Mouse (Mus musculus) midbrain, embryonic 14.5 days (tissue): ENCODE data around the gene Lgr6. TPM values are rescaled to one million over a fixed set of nuclear protein-coding genes. Genes with fewer than 3 reads are reported as not detected.

ENCODE experiments used
- ATAC-seq: fragments of 200-750 bp; cut with Nextera tagmentation; 2 replicates; pipeline ENCODE4 v1.8.0; 2017; ENCODE audit warnings: moderate number of reproducible peaks, moderate library complexity; ENCODE audit not compliant: low FRiP score, low TSS enrichment
- DNase-seq: peaks from one replicate; pipeline ENCODE4 v3.0.0-alpha.2; 2015
- H3K27ac ChIP-seq: fragments of 300-500 bp; sonication (generic); replicated peaks from 2 replicates; pipeline ENCODE4 v1.5.1; 2014; ENCODE audit warnings: mild to moderate bottlenecking, low read depth, low read length, moderate library complexity
- H3K27me3 ChIP-seq: fragments of 300-500 bp; sonication (generic); 2 replicates; pipeline ENCODE4 v1.6.1; 2014; ENCODE audit warnings: low read length, control low read depth, mixed read lengths; ENCODE audit not compliant: control insufficient read depth, insufficient read depth
- H3K36me3 ChIP-seq: fragments of 300-500 bp; sonication (generic); 2 replicates; pipeline ENCODE4 v1.6.1; 2014; ENCODE audit warnings: low read length, control low read depth; ENCODE audit not compliant: control insufficient read depth, insufficient read depth
- H3K4me1 ChIP-seq: fragments of 300-500 bp; sonication (generic); 2 replicates; pipeline ENCODE4 v1.6.1; 2014; ENCODE audit warnings: mild to moderate bottlenecking, antibody characterized with exemption, low read length, control low read depth; ENCODE audit not compliant: control insufficient read depth, insufficient read depth
- H3K4me2 ChIP-seq: fragments of 300-500 bp; sonication (generic); 2 replicates; pipeline ENCODE4 v1.6.1; 2014; ENCODE audit warnings: mild to moderate bottlenecking, low read length, moderate library complexity
- H3K4me3 ChIP-seq: fragments of 300-500 bp; sonication (generic); replicated peaks from 2 replicates; pipeline ENCODE4 v1.5.1; 2014; ENCODE audit warnings: low read depth, low read length
- H3K9ac ChIP-seq: fragments of 300-500 bp; sonication (generic); replicated peaks from 2 replicates; pipeline ENCODE4 v1.6.1; 2014; ENCODE audit warnings: mild to moderate bottlenecking, low read length, moderate library complexity
- H3K9me3 ChIP-seq: fragments of 300-500 bp; sonication (generic); 2 replicates; pipeline ENCODE4 v1.6.1; 2016; ENCODE audit warnings: low read length, control low read depth, mixed read lengths; ENCODE audit not compliant: control insufficient read depth
- WGBS: fragments of 180-500 bp; shearing (Covaris S2); extraction: QIAGEN DNeasy Blood & Tissue Kit; methylation state at CpG from one replicate; pipeline ENCODE4 v1.1.7; 2014; 5-methylcytosine and 5-hydroxymethylcytosine counted together
- polyA plus RNA-seq: library from polyadenylated mRNA; unstranded; fragments of >200 nt; fragmentation: Nextera tagmentation; extraction: Ambion mirVana; gene quantifications from 2 replicates; pipeline ENCODE4 v1.2.1, GENCODE M21; 2014

The Lgr6 gene
- polyA plus RNA-seq, 1 experiment from 2014 or later = 0.87 TPM

DNA sequence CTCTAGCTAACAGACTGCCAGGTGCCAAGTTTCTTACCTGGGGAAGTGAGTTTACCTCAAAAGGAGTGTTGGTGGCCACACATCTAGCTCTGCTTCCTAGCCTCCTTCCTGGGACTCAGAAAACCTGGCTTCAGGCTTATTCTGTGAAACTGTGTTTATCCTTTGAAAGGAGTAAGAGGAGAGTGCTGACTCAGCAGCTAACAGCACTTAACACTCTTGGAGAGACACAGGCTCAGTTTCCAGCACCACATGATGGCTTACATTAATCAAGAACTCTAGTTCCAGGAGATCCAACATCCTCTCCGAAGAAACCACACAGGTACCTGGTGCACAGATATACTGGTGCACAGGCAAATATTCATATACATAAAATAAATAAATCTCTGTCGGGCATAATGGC lies 162.2 kb downstream of the Lgr6 start:
- no peak overlapping the region for H3K9ac ChIP-seq
- no peaks in the 10 kb centered on the region for H3K27me3 ChIP-seq
- no peak overlapping the region for H3K4me2 ChIP-seq
- H3K9me3 ChIP-seq = no peaks in the 10 kb centered on the region
- H3K27ac ChIP-seq = no peak overlapping the region
- H3K4me3 ChIP-seq = no peak overlapping the region
- WGBS = 90% methylated on average over 2 of the region's 2 CpGs
- no peak for ATAC-seq
- H3K4me1 ChIP-seq = no peaks in the 10 kb centered on the region
- H3K36me3 ChIP-seq = no peaks in the 10 kb centered on the region
- no peak for DNase-seq

GRCm38 (mm10) chr1:134940863-134941262 lies 164.2 kb downstream of the Lgr6 start:
- Histone ChIP-seq H3K4me2 (no peak overlapping the region), H3K9ac (no peak overlapping the region), H3K9me3 (no peaks in the 10 kb centered on the region), H3K4me3 (no peak overlapping the region), H3K27ac (no peak overlapping the region), H3K36me3 (no peaks in the 10 kb centered on the region), H3K4me1 (no peaks in the 10 kb centered on the region), H3K27me3 (no peaks in the 10 kb centered on the region)
- ATAC-seq (no peak), DNase-seq (no peak)
- WGBS = 78% methylated on average over 4 of the region's 4 CpGs

- H3K4me3 ChIP-seq = no peak overlapping the region
- H3K27ac ChIP-seq = no peak overlapping the region
- no peak overlapping the region for H3K4me2 ChIP-seq
- ATAC-seq (no peak), DNase-seq (no peak)
- H3K4me1 ChIP-seq = no peaks in the 10 kb centered on the region
- WGBS = 92% methylated on average over 1 of the region's 1 CpGs
- no peaks in the 10 kb centered on the region for H3K9me3 ChIP-seq
- no peak overlapping the region for H3K9ac ChIP-seq
- H3K27me3 ChIP-seq = no peaks in the 10 kb centered on the region
- no peaks in the 10 kb centered on the region for H3K36me3 ChIP-seq
Observed at GRCm38 (mm10) chr1:134938233-134938632, 166.8 kb downstream of the Lgr6 start.

DNA sequence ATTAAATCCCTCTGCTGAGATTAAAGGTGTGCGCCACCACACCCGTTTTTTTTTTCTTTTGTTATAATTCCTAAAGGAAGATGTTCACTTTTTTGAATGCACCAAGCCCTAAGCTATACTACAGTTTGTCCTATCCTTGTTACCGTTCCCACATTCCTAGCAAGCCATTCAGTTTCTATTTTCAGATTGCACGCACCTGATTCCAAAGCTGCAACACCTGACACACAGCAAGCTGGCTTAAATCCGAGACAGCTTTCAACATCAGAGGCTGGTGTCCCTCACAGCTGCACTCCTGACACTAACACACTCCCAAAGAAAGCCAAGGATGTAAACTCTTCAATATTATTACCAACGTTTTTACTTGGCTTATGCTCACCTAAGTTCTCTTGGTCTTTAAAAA lies 168.7 kb downstream of the Lgr6 start:
- H3K36me3 ChIP-seq = no peaks in the 10 kb centered on the region
- H3K4me3 ChIP-seq = no peak overlapping the region

More for the DNA sequence above, 168.7 kb downstream of the Lgr6 start:
- no peaks in the 10 kb centered on the region for H3K9me3 ChIP-seq
- DNase-seq (no peak), ATAC-seq (no peak)
- no peaks in the 10 kb centered on the region for H3K4me1 ChIP-seq
- 94% methylated on average over 6 of the region's 6 CpGs for WGBS
- H3K27me3 ChIP-seq = no peaks in the 10 kb centered on the region
- no peak overlapping the region for H3K27ac ChIP-seq
- no peak overlapping the region for H3K9ac ChIP-seq
- no peak overlapping the region for H3K4me2 ChIP-seq

Other genes with a start within 250 kb of the Lgr6 start
- gene Ppp1r12b, start 149.3 kb downstream of the Lgr6 start, polyA plus RNA-seq = 10.5 and 14.5 TPM in 2 replicates
- gene Ube2t, start 142.7 kb downstream of the Lgr6 start, polyA plus RNA-seq = 9.0 and 11.7 TPM in 2 replicates
- 0.27 and 0.62 TPM in 2 replicates for gene Ptpn7, start 27.4 kb upstream of the Lgr6 start, polyA plus RNA-seq
- 322 and 380 TPM in 2 replicates for gene Arl8a, start 41.5 kb upstream of the Lgr6 start, polyA plus RNA-seq
- 0.30 and 0.34 TPM in 2 replicates for gene Gpr37l1, start 62.4 kb upstream of the Lgr6 start, polyA plus RNA-seq
- gene Elf3, start 153.3 kb upstream of the Lgr6 start, polyA plus RNA-seq = 0.15 and 0.25 TPM in 2 replicates
- 74.3 and 91.6 TPM in 2 replicates for gene Rnpep, start 178.8 kb upstream of the Lgr6 start, polyA plus RNA-seq
- 136 and 154 TPM in 2 replicates for gene Timm17a, start 208.5 kb upstream of the Lgr6 start, polyA plus RNA-seq
- gene Lmod1, start 219.5 kb upstream of the Lgr6 start, polyA plus RNA-seq = 0.20 and 0.34 TPM in 2 replicates